Mouse (Mus musculus) ES-CJ7 (cell line): ENCODE data around the gene Rps17.

Experiments used
- DNase-seq: peaks from one replicate; pipeline ENCODE4 v3.0.0; 2011; ENCODE audit warnings: low read depth, low spot score

Rps17 gene

GRCm38 (mm10) chr7:81331851-81332250 is 13.2 kb downstream of the Rps17 start:
- DNase-seq, result no peak

GRCm38 (mm10) chr7:81330767-81331166 is 14.3 kb downstream of the Rps17 start:
- DNase-seq, result peak; percentile 53

GRCm38 (mm10) chr7:81327661-81328060 is 17.4 kb downstream of the Rps17 start:
- no peak for DNase-seq

- DNase-seq, result peak; percentile 71
Measured at GRCm38 (mm10) chr7:81326859-81327258, 18.2 kb downstream of the Rps17 start.

- no peak for DNase-seq
Measured at GRCm38 (mm10) chr7:81326043-81326442, 19.0 kb downstream of the Rps17 start.

GRCm38 (mm10) chr7:81321776-81322175 is 23.3 kb downstream of the Rps17 start:
- peak; percentile 38 for DNase-seq

- no peak for DNase-seq
Measured at GRCm38 (mm10) chr7:81319749-81320148, 25.3 kb downstream of the Rps17 start.

GRCm38 (mm10) chr7:81315583-81315982 is 29.5 kb downstream of the Rps17 start:
- DNase-seq, result no peak

GRCm38 (mm10) chr7:81311581-81311980 is 33.5 kb downstream of the Rps17 start:
- no peak for DNase-seq

- no peak for DNase-seq
Measured at GRCm38 (mm10) chr7:81311130-81311529, 33.9 kb downstream of the Rps17 start.

GRCm38 (mm10) chr7:81309247-81309646 is 35.8 kb downstream of the Rps17 start:
- DNase-seq, result no peak

- no peak for DNase-seq
Measured at GRCm38 (mm10) chr7:81307735-81308134, 37.3 kb downstream of the Rps17 start.

GRCm38 (mm10) chr7:81304675-81305074 is 40.4 kb downstream of the Rps17 start:
- DNase-seq, result no peak

- no peak for DNase-seq
Measured at GRCm38 (mm10) chr7:81304100-81304499, 41.0 kb downstream of the Rps17 start.

GRCm38 (mm10) chr7:81303682-81304081 is 41.4 kb downstream of the Rps17 start:
- no peak for DNase-seq

GRCm38 (mm10) chr7:81301323-81301722 is 43.7 kb downstream of the Rps17 start:
- peak; percentile 36 for DNase-seq

GRCm38 (mm10) chr7:81298206-81298605 is 46.8 kb downstream of the Rps17 start:
- no peak for DNase-seq

GRCm38 (mm10) chr7:81295169-81295568 is 49.9 kb downstream of the Rps17 start:
- DNase-seq, result no peak
